Mouse (Mus musculus): Measurements from ENCODE around the gene Znhit2. TPM values are rescaled to one million over a fixed set of nuclear protein-coding genes. Genes with fewer than 3 reads are reported as not detected.

Gene Znhit2
- total RNA-seq, 2 experiments from 2014 or later: 39.4 to 41.7 TPM

- intact Hi-C loops (cut with DNase I): loop anchor here (5.0 kb wide), 1 partner anchor 54 kb away; no protein-coding TSS in a partner anchor
- peak; percentile 90 to 91 for DNase-seq (ENCODE audit: low spot score in 2 of 2)
Measured at GRCm38 (mm10) chr19:6067724-6068415, 6.9 kb downstream of the Znhit2 start, which contains the start of gene Tm7sf2. Gene Tm7sf2, minus strand, starts transcription at chr19:6068373.

- no peak for DNase-seq (ENCODE audit: low spot score in 2 of 2)
- intact Hi-C loops (cut with DNase I): loop anchor here (5.0 kb wide), 1 partner anchor 53 kb away; no protein-coding TSS in a partner anchor
Measured at GRCm38 (mm10) chr19:6068951-6069350, 8.0 kb downstream of the Znhit2 start.

- intact Hi-C loops (cut with DNase I): loop anchor here (5.0 kb wide), 1 partner anchor 52 kb away; no protein-coding TSS in a partner anchor
- DNase-seq (ENCODE audit: low spot score in 2 of 2): no peak
Measured at GRCm38 (mm10) chr19:6069851-6070250, 8.9 kb downstream of the Znhit2 start.

- intact Hi-C loops (cut with DNase I): no loop called here
- no peak for DNase-seq (ENCODE audit: low spot score in 2 of 2)
Measured at GRCm38 (mm10) chr19:6070571-6071250, 9.7 kb downstream of the Znhit2 start.

GRCm38 (mm10) chr19:6071261-6071660 lies 10.3 kb downstream of the Znhit2 start:
- intact Hi-C loops (cut with DNase I): no loop called here
- no peak for DNase-seq (ENCODE audit: low spot score in 2 of 2)

GRCm38 (mm10) chr19:6073889-6074288 lies 12.9 kb downstream of the Znhit2 start:
- no peak for DNase-seq (ENCODE audit: low spot score in 2 of 2)
- intact Hi-C loops (cut with DNase I): no loop called here

GRCm38 (mm10) chr19:6076564-6077393 lies 15.8 kb downstream of the Znhit2 start, which contains the start of gene Vps51:
Gene Vps51, minus strand, starts transcription at chr19:6077231.
- intact Hi-C loops (cut with DNase I): no loop called here
- DNase-seq (ENCODE audit: low spot score in 2 of 2): peak; percentile 88 to 92

GRCm38 (mm10) chr19:6079983-6080480 lies 19.0 kb downstream of the Znhit2 start, which contains the start of gene Tmem262:
Gene Tmem262, plus strand, starts transcription at chr19:6080033.
- intact Hi-C loops (cut with DNase I): loop anchor here (10.0 kb wide), 1 partner anchor 255 kb away; the partner anchor contains the start of gene Men1
- no peak for DNase-seq (ENCODE audit: low spot score in 2 of 2)

- intact Hi-C loops (cut with DNase I): loop anchor here (10.0 kb wide), 1 partner anchor 253 kb away; the partner anchor contains the start of gene Men1
- DNase-seq (ENCODE audit: low spot score in 2 of 2): no peak
Measured at GRCm38 (mm10) chr19:6082156-6082555, 21.2 kb downstream of the Znhit2 start, which contains the start of gene Gm28374. Gene Gm28374, minus strand, starts transcription at chr19:6082256.

- intact Hi-C loops (cut with DNase I): loop anchor here (2.0 to 10.0 kb wide), 2 partner anchors 34 to 250 kb away; partner anchors contain the start of genes Men1 and Sac3d1
- peak; percentile 98 for DNase-seq (ENCODE audit: low spot score in 2 of 2)
Measured at GRCm38 (mm10) chr19:6084478-6085248, 23.7 kb downstream of the Znhit2 start, which contains the start of the genes Zfpl1 and Cdca5. Gene Zfpl1, minus strand, starts transcription at chr19:6084956. Gene Cdca5, plus strand, starts transcription at chr19:6084983.

GRCm38 (mm10) chr19:6085417-6085879 lies 24.5 kb downstream of the Znhit2 start:
- DNase-seq (ENCODE audit: low spot score in 2 of 2): peak in 1 of 2 experiments; percentile 39
- intact Hi-C loops (cut with DNase I): loop anchor here (2.0 to 10.0 kb wide), 2 partner anchors 33 to 249 kb away; partner anchors contain the start of genes Men1 and Sac3d1

GRCm38 (mm10) chr19:6088841-6089240 lies 27.8 kb downstream of the Znhit2 start:
- no peak for DNase-seq (ENCODE audit: low spot score in 2 of 2)
- intact Hi-C loops (cut with DNase I): loop anchor here (10.0 kb wide), 1 partner anchor 246 kb away; the partner anchor contains the start of gene Men1

GRCm38 (mm10) chr19:6094119-6094518 lies 33.1 kb downstream of the Znhit2 start, which contains the start of gene AC131692.1:
Gene AC131692.1, plus strand, starts transcription at chr19:6094419.
- no peak for DNase-seq (ENCODE audit: low spot score in 2 of 2)
- intact Hi-C loops (cut with DNase I): no loop called here

GRCm38 (mm10) chr19:6097847-6098246 lies 36.9 kb downstream of the Znhit2 start:
- DNase-seq (ENCODE audit: low spot score in 2 of 2): no peak
- intact Hi-C loops (cut with DNase I): no loop called here

- intact Hi-C loops (cut with DNase I): no loop called here
- no peak for DNase-seq (ENCODE audit: low spot score in 2 of 2)
Measured at GRCm38 (mm10) chr19:6101186-6101585, 40.2 kb downstream of the Znhit2 start.

- no peak for DNase-seq (ENCODE audit: low spot score in 2 of 2)
- intact Hi-C loops (cut with DNase I): no loop called here
Measured at GRCm38 (mm10) chr19:6102169-6102853, 41.3 kb downstream of the Znhit2 start.

- intact Hi-C loops (cut with DNase I): no loop called here
- no peak for DNase-seq (ENCODE audit: low spot score in 2 of 2)
Measured at GRCm38 (mm10) chr19:6104476-6104875, 43.5 kb downstream of the Znhit2 start.
